Mouse (Mus musculus): ENCODE measurements around the gene Olfr702. TPM values are rescaled to one million over a fixed set of nuclear protein-coding genes. Genes with fewer than 3 reads are reported as not detected.

The Olfr702 gene
- polyA plus RNA-seq, 1 experiment from 2014 or later, result not detected

Other genes with a start within 250 kb of the Olfr702 start
- not detected in 2 replicates for gene Olfr693, start 153.3 kb downstream of the Olfr702 start, polyA plus RNA-seq (2016; fragmentation: Nextera tagmentation; extraction: Ambion mirVana)
- not detected in 2 replicates for gene Olfr694, start 142.1 kb downstream of the Olfr702 start, polyA plus RNA-seq (2016; fragmentation: Nextera tagmentation; extraction: Ambion mirVana)
- gene Olfr695, start 117.5 kb downstream of the Olfr702 start, polyA plus RNA-seq (2016; fragmentation: Nextera tagmentation; extraction: Ambion mirVana), result not detected in 2 replicates
- not detected in 2 replicates for gene Olfr697, start 91.5 kb downstream of the Olfr702 start, polyA plus RNA-seq (2016; fragmentation: Nextera tagmentation; extraction: Ambion mirVana)
- not detected in 2 replicates for gene Olfr698, start 78.5 kb downstream of the Olfr702 start, polyA plus RNA-seq (2016; fragmentation: Nextera tagmentation; extraction: Ambion mirVana)
- not detected in 2 replicates for gene Olfr699, start 40.7 kb downstream of the Olfr702 start, polyA plus RNA-seq (2016; fragmentation: Nextera tagmentation; extraction: Ambion mirVana)
- not detected in 2 replicates for gene Olfr700, start 25.1 kb downstream of the Olfr702 start, polyA plus RNA-seq (2016; fragmentation: Nextera tagmentation; extraction: Ambion mirVana)
- not detected in 2 replicates for gene Olfr701, start 19.8 kb downstream of the Olfr702 start, polyA plus RNA-seq (2016; fragmentation: Nextera tagmentation; extraction: Ambion mirVana)
- gene Olfr703, start 9.5 kb upstream of the Olfr702 start, polyA plus RNA-seq (2016; fragmentation: Nextera tagmentation; extraction: Ambion mirVana), result not detected in 2 replicates
- not detected in 2 replicates for gene Olfr704, start 29.3 kb upstream of the Olfr702 start, polyA plus RNA-seq (2016; fragmentation: Nextera tagmentation; extraction: Ambion mirVana)
- gene Olfr705, start 43.0 kb upstream of the Olfr702 start, polyA plus RNA-seq (2016; fragmentation: Nextera tagmentation; extraction: Ambion mirVana), result not detected in 2 replicates
- not detected in 2 replicates for gene Olfr706, start 54.3 kb upstream of the Olfr702 start, polyA plus RNA-seq (2016; fragmentation: Nextera tagmentation; extraction: Ambion mirVana)
- gene Olfr707, start 67.3 kb upstream of the Olfr702 start, polyA plus RNA-seq (2016; fragmentation: Nextera tagmentation; extraction: Ambion mirVana), result not detected in 2 replicates
- not detected in 2 replicates for gene Olfr1532-ps1, start 74.1 kb upstream of the Olfr702 start, polyA plus RNA-seq (2016; fragmentation: Nextera tagmentation; extraction: Ambion mirVana)
- gene Olfr709-ps1, start 98.3 kb upstream of the Olfr702 start, polyA plus RNA-seq (2016; fragmentation: Nextera tagmentation; extraction: Ambion mirVana), result not detected in 2 replicates
- gene Olfr710, start 114.4 kb upstream of the Olfr702 start, polyA plus RNA-seq (2016; fragmentation: Nextera tagmentation; extraction: Ambion mirVana), result not detected in 2 replicates
- gene Olfr6, start 130.0 kb upstream of the Olfr702 start, polyA plus RNA-seq (2016; fragmentation: Nextera tagmentation; extraction: Ambion mirVana), result not detected in 2 replicates
- not detected in 2 replicates for gene Olfr711, start 141.6 kb upstream of the Olfr702 start, polyA plus RNA-seq (2016; fragmentation: Nextera tagmentation; extraction: Ambion mirVana)
- not detected in 2 replicates for gene Olfr2, start 172.2 kb upstream of the Olfr702 start, polyA plus RNA-seq (2016; fragmentation: Nextera tagmentation; extraction: Ambion mirVana)
- gene Olfr713, start 197.3 kb upstream of the Olfr702 start, polyA plus RNA-seq (2016; fragmentation: Nextera tagmentation; extraction: Ambion mirVana), result not detected in 2 replicates
- gene Olfr714, start 237.1 kb upstream of the Olfr702 start, polyA plus RNA-seq (2016; fragmentation: Nextera tagmentation; extraction: Ambion mirVana), result not detected in 2 replicates